Mouse (Mus musculus): Measurements from ENCODE around the gene Serinc5. TPM values are rescaled to one million over a fixed set of nuclear protein-coding genes. Genes with fewer than 3 reads are reported as not detected.

Gene Serinc5
- polyA plus RNA-seq, 2 experiments = 13.8 to 25.9 TPM

- no peak overlapping the region for H3K9ac ChIP-seq (ENCODE audit: low read depth, low read length, severe bottlenecking)
- no peak for TF ChIP-seq POLR2A (IDR thresholded peaks at IDR 0.05; ENCODE audit: borderline replicate concordance, extremely low read depth, insufficient read depth, insufficient read length)
Measured at GRCm38 (mm10) chr13:92711821-92712220, 100.9 kb downstream of the Serinc5 start.

GRCm38 (mm10) chr13:92712619-92713018 is 101.7 kb downstream of the Serinc5 start:
- TF ChIP-seq POLR2A (IDR thresholded peaks at IDR 0.05; ENCODE audit: borderline replicate concordance, extremely low read depth, insufficient read depth, insufficient read length) = no peak
- DNase-seq (ENCODE audit: low spot score) (no peak), ATAC-seq (ENCODE audit: low FRiP score, low read depth) (no peak)
- Histone ChIP-seq H3K27ac (replicated peaks; ENCODE audit: low read depth, low read length) (no peak overlapping the region), H3K9ac (ENCODE audit: low read depth, low read length, severe bottlenecking) (no peak overlapping the region), H3K4me3 (replicated peaks; ENCODE audit: low read length) (no peak overlapping the region), H3K4me1 (ENCODE audit: control insufficient read depth, insufficient read depth, low read length) (no peaks in the 10 kb centered on the region), H3K36me3 (ENCODE audit: control insufficient read depth, insufficient read depth, low read length) (no peaks in the 10 kb centered on the region), H3K4me2 (replicated peaks; ENCODE audit: low read depth, low read length, severe bottlenecking) (no peak overlapping the region), H3K27me3 (ENCODE audit: control insufficient read depth, insufficient read depth, low read length) (no peaks in the 10 kb centered on the region), H3K9me3 (ENCODE audit: control insufficient read depth, low read length) (no peaks in the 10 kb centered on the region)
- 88% methylated on average over 4 of the region's 4 CpGs for WGBS

More at GRCm38 (mm10) chr13:92711821-92712220, 100.9 kb downstream of the Serinc5 start:
- Histone ChIP-seq H3K27me3 (ENCODE audit: control insufficient read depth, insufficient read depth, low read length) (no peaks in the 10 kb centered on the region), H3K4me2 (replicated peaks; ENCODE audit: low read depth, low read length, severe bottlenecking) (no peak overlapping the region), H3K27ac (replicated peaks; ENCODE audit: low read depth, low read length) (no peak overlapping the region), H3K9me3 (ENCODE audit: control insufficient read depth, low read length) (no peaks in the 10 kb centered on the region), H3K36me3 (ENCODE audit: control insufficient read depth, insufficient read depth, low read length) (no peaks in the 10 kb centered on the region), H3K4me3 (replicated peaks; ENCODE audit: low read length) (no peak overlapping the region), H3K4me1 (ENCODE audit: control insufficient read depth, insufficient read depth, low read length) (no peaks in the 10 kb centered on the region)
- WGBS = 79% methylated on average over 1 of the region's 1 CpGs
- no peak for DNase-seq (ENCODE audit: low spot score)
- ATAC-seq (ENCODE audit: low FRiP score, low read depth) = no peak

- H3K27ac ChIP-seq (replicated peaks; ENCODE audit: low read depth, low read length) = no peak overlapping the region
Measured at GRCm38 (mm10) chr13:92717851-92718665, 107.2 kb downstream of the Serinc5 start.

GRCm38 (mm10) chr13:92721006-92721405 is 110.1 kb downstream of the Serinc5 start:
- Histone ChIP-seq H3K27ac (replicated peaks; ENCODE audit: low read depth, low read length) (no peak overlapping the region), H3K27me3 (ENCODE audit: control insufficient read depth, insufficient read depth, low read length) (no peaks in the 10 kb centered on the region), H3K9me3 (ENCODE audit: control insufficient read depth, low read length) (no peaks in the 10 kb centered on the region), H3K4me2 (replicated peaks; ENCODE audit: low read depth, low read length, severe bottlenecking) (no peak overlapping the region), H3K4me3 (replicated peaks; ENCODE audit: low read length) (no peak overlapping the region), H3K4me1 (ENCODE audit: control insufficient read depth, insufficient read depth, low read length) (no peaks in the 10 kb centered on the region), H3K9ac (ENCODE audit: low read depth, low read length, severe bottlenecking) (no peak overlapping the region), H3K36me3 (ENCODE audit: control insufficient read depth, insufficient read depth, low read length) (no peaks in the 10 kb centered on the region)
- TF ChIP-seq POLR2A (IDR thresholded peaks at IDR 0.05; ENCODE audit: borderline replicate concordance, extremely low read depth, insufficient read depth, insufficient read length) = no peak
- ATAC-seq (ENCODE audit: low FRiP score, low read depth) (no peak), DNase-seq (ENCODE audit: low spot score) (no peak)
- WGBS = 65% methylated on average over 4 of the region's 4 CpGs

More at GRCm38 (mm10) chr13:92717851-92718665, 107.2 kb downstream of the Serinc5 start:
- H3K27me3 ChIP-seq (ENCODE audit: control insufficient read depth, insufficient read depth, low read length) = no peaks in the 10 kb centered on the region
- no peak for DNase-seq (ENCODE audit: low spot score)
- no peaks in the 10 kb centered on the region for H3K4me1 ChIP-seq (ENCODE audit: control insufficient read depth, insufficient read depth, low read length)
- TF ChIP-seq POLR2A (IDR thresholded peaks at IDR 0.05; ENCODE audit: borderline replicate concordance, extremely low read depth, insufficient read depth, insufficient read length) = no peak
- no peaks in the 10 kb centered on the region for H3K36me3 ChIP-seq (ENCODE audit: control insufficient read depth, insufficient read depth, low read length)
- no peak overlapping the region for H3K4me3 ChIP-seq (replicated peaks; ENCODE audit: low read length)
- WGBS = 89% methylated on average over 3 of the region's 3 CpGs
- no peaks in the 10 kb centered on the region for H3K9me3 ChIP-seq (ENCODE audit: control insufficient read depth, low read length)
- no peak overlapping the region for H3K4me2 ChIP-seq (replicated peaks; ENCODE audit: low read depth, low read length, severe bottlenecking)
- no peak overlapping the region for H3K9ac ChIP-seq (ENCODE audit: low read depth, low read length, severe bottlenecking)
- ATAC-seq (ENCODE audit: low FRiP score, low read depth) = no peak

- no peak overlapping the region for H3K9ac ChIP-seq (ENCODE audit: low read depth, low read length, severe bottlenecking)
- no peaks in the 10 kb centered on the region for H3K4me1 ChIP-seq (ENCODE audit: control insufficient read depth, insufficient read depth, low read length)
- no peak overlapping the region for H3K27ac ChIP-seq (replicated peaks; ENCODE audit: low read depth, low read length)
- no peaks in the 10 kb centered on the region for H3K36me3 ChIP-seq (ENCODE audit: control insufficient read depth, insufficient read depth, low read length)
- WGBS = 76% methylated on average over 5 of the region's 5 CpGs
- DNase-seq (ENCODE audit: low spot score) (no peak), ATAC-seq (ENCODE audit: low FRiP score, low read depth) (no peak)
- no peak overlapping the region for H3K4me2 ChIP-seq (replicated peaks; ENCODE audit: low read depth, low read length, severe bottlenecking)
- no peak for TF ChIP-seq POLR2A (IDR thresholded peaks at IDR 0.05; ENCODE audit: borderline replicate concordance, extremely low read depth, insufficient read depth, insufficient read length)
- no peaks in the 10 kb centered on the region for H3K9me3 ChIP-seq (ENCODE audit: control insufficient read depth, low read length)
- no peaks in the 10 kb centered on the region for H3K27me3 ChIP-seq (ENCODE audit: control insufficient read depth, insufficient read depth, low read length)
- no peak overlapping the region for H3K4me3 ChIP-seq (replicated peaks; ENCODE audit: low read length)
Measured at GRCm38 (mm10) chr13:92722389-92722788, 111.5 kb downstream of the Serinc5 start.

Data from limb, embryonic 14.5 days (tissue).